Mouse (Mus musculus) cerebellum, adult 18-20 months (tissue): Measurements from ENCODE around the gene Dnaic1.

Experiments
- DNase-seq, 2 experiments: peaks; one replicate each; pipeline ENCODE4 v3.0.0; 2021

Dnaic1 gene

DNA sequence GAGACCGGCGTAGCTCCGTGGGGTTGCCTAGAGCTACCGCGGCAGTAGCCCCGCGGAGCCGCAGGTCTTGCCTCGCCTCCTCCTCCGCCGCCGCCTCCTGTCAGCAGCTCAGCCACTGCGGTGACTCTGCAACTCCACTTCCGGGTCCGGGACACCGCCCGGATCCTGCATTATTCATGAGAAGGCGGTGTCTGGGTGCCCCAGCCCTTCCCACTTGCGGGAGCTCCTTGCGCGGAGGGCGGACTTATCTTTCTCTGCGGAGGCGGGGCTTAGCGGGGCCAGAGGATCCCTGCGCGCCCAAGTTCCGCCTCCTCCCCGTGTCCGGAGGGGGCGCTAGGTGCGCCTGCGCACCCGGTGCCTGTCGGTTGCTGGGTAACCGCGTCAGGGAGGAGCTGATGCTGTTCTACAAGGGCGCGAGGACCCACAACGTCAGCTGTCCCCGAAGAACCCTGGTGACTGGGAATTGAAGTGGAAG, at the start of gene Dnaic1, which contains the start of gene Fam219a:
Gene Dnaic1, plus strand, starts transcription at position 365 of the 475 bp plus-strand sequence.
Gene Fam219a, minus strand, starts transcription at position 128 of the 475 bp plus-strand sequence.
- peak; percentile 99 to 100 for DNase-seq

- no peak for DNase-seq
These were observed 48.9 kb upstream of the Dnaic1 start for GRCm38 (mm10) chr4:41520641-41521040.

DNA sequence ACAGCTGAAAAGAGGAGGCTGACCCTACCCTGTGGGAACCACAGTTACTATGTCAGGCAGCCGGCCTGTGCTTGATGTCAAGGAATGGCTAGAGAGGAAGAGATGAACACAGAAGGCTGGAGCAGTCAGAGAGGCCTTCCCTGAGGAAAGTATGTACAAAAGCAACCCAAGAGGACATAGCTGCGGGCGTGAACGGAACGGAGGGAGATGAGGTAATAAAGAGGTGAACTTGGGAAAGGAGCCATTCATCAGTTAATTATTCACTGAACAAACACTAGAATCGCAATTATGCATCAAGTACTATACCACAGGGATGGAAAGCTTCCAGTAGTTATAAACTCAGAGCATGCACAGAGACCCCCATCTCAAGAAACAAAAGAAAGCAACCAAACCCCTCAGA, 47.4 kb upstream of the Dnaic1 start:
- no peak for DNase-seq

DNA sequence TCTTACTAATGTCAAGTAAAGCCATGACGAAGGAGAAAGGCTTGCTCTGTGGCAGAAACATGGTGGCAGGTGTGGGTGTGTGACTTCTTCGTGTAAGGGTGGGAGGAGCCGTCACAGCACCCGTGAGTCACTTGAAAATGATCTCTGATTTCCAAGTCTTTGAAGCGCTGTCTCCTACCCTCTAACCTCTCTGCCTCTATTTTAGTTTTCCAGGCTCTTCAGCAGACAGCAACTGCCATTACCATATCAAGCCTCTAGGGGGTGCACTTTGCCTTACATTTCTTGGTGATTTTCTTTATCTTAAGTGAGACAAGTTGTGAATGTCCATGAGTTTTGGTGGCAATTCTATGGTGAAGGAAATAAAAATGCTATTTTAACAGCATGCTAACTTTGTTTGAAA, 46.8 kb upstream of the Dnaic1 start:
- DNase-seq: peak; percentile 55 to 69

DNA sequence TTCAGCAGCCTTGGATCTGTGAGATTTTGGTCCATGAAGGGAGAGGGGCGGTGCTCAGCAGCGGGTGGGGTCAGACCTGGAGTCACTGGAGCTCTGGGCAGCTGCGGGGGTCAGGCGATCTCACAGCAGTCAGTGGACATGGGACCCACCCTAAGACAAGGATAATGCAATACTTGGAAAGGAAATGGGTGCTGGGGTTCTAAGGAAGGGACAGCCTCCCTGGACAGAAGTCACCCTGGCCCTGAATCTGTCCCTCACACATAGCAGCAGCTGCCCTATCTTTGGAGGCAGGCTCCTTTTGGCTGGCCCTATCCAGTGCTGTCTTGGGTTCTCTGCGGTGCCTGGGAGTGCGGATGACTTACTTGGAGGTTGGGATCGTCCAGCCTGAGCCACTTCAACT, 45.7 kb upstream of the Dnaic1 start:
- DNase-seq: no peak

- DNase-seq: no peak
These were observed 44.7 kb upstream of the Dnaic1 start for GRCm38 (mm10) chr4:41524829-41525228.

DNA sequence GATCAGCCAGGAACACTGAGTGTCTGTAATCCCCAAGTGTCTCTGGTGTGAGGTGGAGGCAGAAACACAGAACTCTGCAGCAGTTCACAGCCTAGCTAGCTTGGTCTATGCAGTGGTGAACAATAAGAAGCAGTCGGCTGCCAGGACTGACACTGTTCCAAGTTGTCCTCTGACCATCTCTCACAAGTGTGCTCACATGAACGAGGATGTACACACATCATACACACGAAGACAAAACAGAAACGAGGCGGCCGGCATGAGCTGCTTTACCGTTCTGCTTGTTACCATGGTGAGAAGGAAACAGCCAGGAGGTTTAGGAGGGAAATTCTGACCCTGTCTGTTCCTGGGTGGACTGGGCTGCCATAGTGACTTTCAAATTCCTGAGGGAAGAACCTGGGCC, 43.0 kb upstream of the Dnaic1 start:
- no peak for DNase-seq

GRCm38 (mm10) chr4:41527076-41527475, 42.5 kb upstream of the Dnaic1 start:
- no peak for DNase-seq

GRCm38 (mm10) chr4:41527996-41528395, 41.6 kb upstream of the Dnaic1 start:
- DNase-seq: peak; percentile 68 to 74

DNA sequence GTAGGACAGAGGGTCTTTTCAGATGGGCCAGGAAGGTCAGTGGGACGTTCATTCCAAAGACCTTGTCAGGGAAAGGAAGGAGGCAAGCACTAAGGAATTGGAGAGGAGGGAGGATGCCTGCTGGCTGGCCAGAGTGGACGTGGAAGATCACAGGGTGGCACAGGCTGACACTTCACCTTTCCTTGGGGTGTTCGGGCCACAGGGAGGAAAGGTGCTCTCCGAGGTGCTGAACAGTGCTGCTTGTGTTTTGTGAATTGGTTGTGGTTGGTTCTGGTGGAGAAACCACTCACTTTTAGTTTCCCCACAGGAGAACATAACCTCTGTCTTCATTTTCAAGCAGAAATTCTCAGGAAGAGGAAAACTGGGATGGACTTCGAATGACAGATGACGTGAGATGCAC, 37.2 kb upstream of the Dnaic1 start:
- no peak for DNase-seq

DNA sequence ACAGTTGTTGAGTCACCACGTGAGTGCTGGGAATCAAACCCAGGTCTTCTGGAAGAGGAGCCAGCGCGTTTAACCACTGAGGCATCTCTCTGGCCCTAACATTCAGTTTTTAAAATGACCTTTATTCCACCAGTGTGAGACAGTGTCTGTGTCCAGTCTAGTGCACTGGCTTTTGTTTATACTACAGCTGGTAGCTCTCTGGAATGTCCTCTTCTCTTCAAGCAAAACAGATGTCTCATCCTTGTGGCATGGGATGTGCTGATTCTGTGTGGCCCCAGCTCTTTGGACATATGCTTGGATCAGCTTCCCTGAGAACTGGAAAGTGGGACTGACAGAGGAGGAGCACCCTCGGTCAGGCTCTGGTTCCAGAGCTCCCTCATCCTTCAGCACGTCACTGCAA, 34.7 kb upstream of the Dnaic1 start:
- no peak for DNase-seq

GRCm38 (mm10) chr4:41542136-41542535, 27.4 kb upstream of the Dnaic1 start:
- DNase-seq: no peak

DNA sequence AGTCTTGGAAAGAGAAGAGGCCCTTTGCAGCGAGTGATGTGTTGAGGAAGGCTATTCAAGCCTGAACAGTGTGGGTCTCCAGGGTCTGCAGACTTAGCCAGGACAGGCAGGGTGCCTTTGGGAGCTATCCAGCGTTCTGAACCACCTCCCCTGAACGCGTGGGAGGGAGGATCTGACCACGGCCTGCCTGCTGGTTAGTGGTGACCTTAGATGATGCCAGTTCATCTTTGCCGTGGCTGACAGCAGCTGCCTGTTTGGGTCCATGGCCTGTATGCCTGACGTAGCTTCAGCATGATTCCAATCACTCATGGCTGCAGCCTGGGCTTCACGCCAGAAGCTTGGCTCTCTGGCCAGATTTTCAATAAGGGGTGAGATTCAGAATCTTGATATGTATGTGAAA, 23.6 kb upstream of the Dnaic1 start:
- DNase-seq: peak; percentile 66 to 69

DNA sequence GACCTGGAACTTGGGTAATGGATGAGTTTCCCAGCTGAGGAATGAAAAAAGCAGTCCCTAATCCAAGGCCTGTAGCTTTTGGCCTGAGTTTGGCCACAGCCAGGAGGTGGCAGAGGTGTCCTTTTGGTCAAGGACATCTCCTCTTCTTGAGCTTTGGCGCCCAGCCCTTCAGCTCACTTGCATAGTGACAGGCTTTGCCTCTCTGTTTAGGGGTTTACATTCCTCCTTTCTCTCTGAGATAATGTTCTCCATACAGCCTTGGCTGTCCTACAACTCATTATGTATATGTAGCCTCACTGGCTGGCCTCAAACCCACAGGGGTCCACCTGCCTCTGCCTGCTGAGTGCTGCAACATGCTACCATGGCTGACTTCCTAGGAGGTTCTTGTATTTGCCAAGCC, 22.5 kb upstream of the Dnaic1 start:
- DNase-seq: peak; percentile 47 to 49

GRCm38 (mm10) chr4:41552529-41552928, 17.0 kb upstream of the Dnaic1 start:
- DNase-seq: peak; percentile 57 to 67

DNA sequence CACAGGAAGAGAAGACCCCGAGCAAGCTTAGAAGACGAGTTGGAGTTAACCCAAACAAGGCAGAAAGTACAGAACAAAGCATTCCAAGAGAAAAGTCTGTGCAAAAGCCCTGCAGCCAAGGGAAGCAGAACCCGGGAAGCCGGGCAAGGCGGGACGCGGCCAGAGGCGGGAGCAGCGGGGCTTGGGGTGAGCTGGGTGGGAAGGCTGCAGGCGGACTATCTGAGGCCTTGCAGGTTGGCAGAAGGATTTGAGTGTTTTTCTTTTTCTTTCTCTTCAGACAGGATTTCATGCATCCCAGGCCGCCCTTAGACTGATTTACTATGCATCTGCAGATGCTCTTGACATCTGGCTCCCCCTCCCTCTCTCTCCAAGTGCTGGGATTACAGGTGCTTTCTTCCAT, 16.5 kb upstream of the Dnaic1 start:
- DNase-seq: no peak

- DNase-seq: peak; percentile 44 to 52
These were observed 14.4 kb upstream of the Dnaic1 start for GRCm38 (mm10) chr4:41554994-41555663.

DNA sequence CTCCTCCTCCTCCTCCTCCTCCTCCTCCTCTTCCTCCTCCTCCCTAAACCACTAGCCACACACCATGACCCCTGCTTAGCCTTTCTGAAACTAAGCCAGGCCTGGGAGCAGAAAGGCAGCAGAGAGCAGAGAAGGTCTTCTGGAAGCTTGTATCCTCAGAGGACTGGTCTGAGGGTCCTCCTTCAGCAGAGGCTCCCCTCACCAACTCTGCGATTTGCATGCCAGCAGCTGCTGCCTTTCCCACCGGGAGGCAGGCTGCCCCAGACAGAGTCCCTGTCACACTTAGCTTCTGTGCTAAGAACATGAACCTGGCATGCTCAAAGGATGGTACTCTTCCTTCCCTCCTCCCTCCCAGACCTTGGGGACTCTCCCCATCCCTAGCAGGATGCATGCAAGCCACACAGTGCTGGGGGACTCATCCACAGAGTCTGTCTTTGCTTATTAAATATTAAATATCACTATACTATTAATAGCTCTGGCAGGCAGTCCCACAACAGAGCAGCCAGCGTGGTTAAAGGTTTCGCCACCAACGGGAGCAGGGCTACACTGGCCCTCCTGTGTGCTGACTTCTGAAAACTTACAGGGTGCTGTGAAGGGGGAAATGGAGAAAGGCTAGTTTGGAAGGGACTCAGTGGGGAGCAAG, 13.1 kb upstream of the Dnaic1 start:
- DNase-seq: no peak

GRCm38 (mm10) chr4:41557092-41557491, 12.5 kb upstream of the Dnaic1 start:
- no peak for DNase-seq

GRCm38 (mm10) chr4:41563297-41563696, 6.3 kb upstream of the Dnaic1 start:
- DNase-seq: no peak

- DNase-seq: no peak
These were observed 3.5 kb upstream of the Dnaic1 start for GRCm38 (mm10) chr4:41566123-41566522.

GRCm38 (mm10) chr4:41568239-41568638, 1.3 kb upstream of the Dnaic1 start:
- peak; percentile 75 to 79 for DNase-seq

DNA sequence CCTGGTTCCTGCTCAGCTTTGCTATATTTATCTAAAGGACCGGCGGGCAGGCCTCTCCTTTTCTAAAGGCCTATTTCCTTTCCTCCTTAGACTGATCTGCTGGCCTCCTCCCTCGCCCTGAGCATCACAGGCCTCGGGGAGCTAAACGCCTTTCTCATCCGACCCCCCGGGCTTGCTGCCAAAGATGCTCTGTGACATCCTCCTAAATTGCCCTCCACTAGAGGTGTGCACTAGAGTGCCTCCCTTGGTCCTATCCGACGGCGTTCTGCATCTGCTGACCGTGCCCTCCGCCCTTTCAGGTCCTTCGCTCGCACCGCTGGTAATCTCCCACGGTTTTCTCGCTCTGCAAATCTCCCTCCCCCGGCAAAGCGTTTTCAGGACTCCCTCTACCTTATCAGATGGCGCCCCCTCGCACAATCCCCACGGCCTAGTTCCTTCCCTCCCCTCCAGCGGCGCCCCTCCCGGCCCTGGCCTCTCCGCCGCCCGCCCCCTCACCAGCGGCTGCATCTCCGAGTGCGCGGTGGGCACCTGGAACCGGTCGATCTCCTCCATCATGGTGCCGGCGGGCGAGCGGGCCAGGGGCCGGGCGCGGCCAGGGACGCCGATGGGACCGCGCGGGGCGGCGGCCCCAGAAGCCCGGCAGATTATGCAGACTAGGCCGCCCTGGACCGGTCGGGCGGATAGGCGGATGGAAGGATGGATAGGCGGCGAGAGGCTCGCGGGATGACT, 729 bp upstream of the Dnaic1 start:
- DNase-seq: peak; percentile 63 to 70

DNA sequence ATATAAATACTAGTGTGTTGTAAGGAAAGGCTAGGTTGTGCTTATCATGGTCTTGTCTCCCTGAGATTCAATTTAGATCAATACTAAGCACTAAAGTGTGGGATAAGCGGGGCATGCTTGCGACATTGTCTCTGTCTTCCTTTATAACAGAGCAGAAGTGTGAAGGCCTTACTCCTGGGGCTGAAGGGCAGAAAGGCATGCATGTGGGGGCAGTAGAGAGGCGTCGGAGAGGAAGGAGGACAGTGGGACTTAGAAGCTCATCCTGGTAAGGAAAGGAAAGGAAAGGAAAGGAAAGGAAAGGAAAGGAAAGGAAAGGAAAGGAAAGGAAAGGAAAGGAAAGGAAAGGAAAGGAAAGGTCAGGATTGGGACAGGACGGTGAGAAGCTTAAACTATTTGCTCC, 1.9 kb downstream of the Dnaic1 start:
- DNase-seq: no peak
